Mouse (Mus musculus): ENCODE data around the gene Zfp446. TPM values are rescaled to one million over a fixed set of nuclear protein-coding genes. Genes with fewer than 3 reads are reported as not detected.
A peak's percentile ranks its signal among the peaks of the same experiment; 100 is the strongest.
"Not testable (repeated sequence)": the region's sequence is repeated elsewhere in the genome, so short reads cannot be mapped to it uniquely, and the experiment has no call there.

Gene Zfp446
- 4.3 and 5.5 TPM in 2 replicates for polyA plus RNA-seq (2014; fragmentation: Nextera tagmentation; extraction: Ambion mirVana)

GRCm38 (mm10) chr7:12977682-12978389 is at the start of gene Zfp446:
Gene Zfp446 (plus strand): TSS chr7:12977848.
- no peaks in the 10 kb centered on the region for H3K9me3 ChIP-seq (replicated peaks; ENCODE audit: control insufficient read depth, low read length)
- H3K4me2 ChIP-seq: peak within 1 kb of the TSS; percentile 81
- ATAC-seq (replicated peaks; ENCODE audit: insufficient number of reproducible peaks, low FRiP score, low TSS enrichment): peak; percentile 100
- H3K27me3 ChIP-seq (ENCODE audit: control insufficient read depth, insufficient read depth, low read length): no peaks in the 10 kb centered on the region
- H3K4me1 ChIP-seq (ENCODE audit: control insufficient read depth, insufficient read depth, low read length): peaks cover 8% of the 10 kb centered on the region
- peak within 1 kb of the TSS; percentile 93 for H3K27ac ChIP-seq (ENCODE audit: low read depth, low read length)
- peak within 1 kb of the TSS; percentile 81 for H3K9ac ChIP-seq (ENCODE audit: low read depth, low read length)
- H3K4me3 ChIP-seq (ENCODE audit: low read depth, low read length): peak within 1 kb of the TSS; percentile 66
- WGBS (ENCODE audit: insufficient replicate concordance): under 1% methylated on average over 49 of the region's 49 CpGs
- H3K36me3 ChIP-seq (ENCODE audit: control insufficient read depth, insufficient read depth, low read length): no peaks in the 10 kb centered on the region; the same call in 1 of the 2 replicates

- Histone ChIP-seq H3K27me3 (ENCODE audit: control insufficient read depth, insufficient read depth, low read length) (peaks cover under 1% of the 10 kb centered on the region; the same call in 1 of the 2 replicates), H3K9me3 (replicated peaks; ENCODE audit: control insufficient read depth, low read length) (no peaks in the 10 kb centered on the region), H3K4me2 (no peak overlapping the region), H3K27ac (ENCODE audit: low read depth, low read length) (no peak overlapping the region), H3K36me3 (ENCODE audit: control insufficient read depth, insufficient read depth, low read length) (no peaks in the 10 kb centered on the region), H3K4me3 (ENCODE audit: low read depth, low read length) (no peak overlapping the region), H3K9ac (ENCODE audit: low read depth, low read length) (no peak overlapping the region), H3K4me1 (ENCODE audit: control insufficient read depth, insufficient read depth, low read length) (no peaks in the 10 kb centered on the region)
- 77% methylated on average over 4 of the region's 4 CpGs for WGBS (ENCODE audit: insufficient replicate concordance)
- ATAC-seq (replicated peaks; ENCODE audit: insufficient number of reproducible peaks, low FRiP score, low TSS enrichment): no peak
These were observed 44.0 kb upstream of the Zfp446 start for GRCm38 (mm10) chr7:12933615-12934140.

GRCm38 (mm10) chr7:12934808-12935207 is 42.8 kb upstream of the Zfp446 start:
- Histone ChIP-seq H3K4me1 (ENCODE audit: control insufficient read depth, insufficient read depth, low read length) (no peaks in the 10 kb centered on the region), H3K9ac (ENCODE audit: low read depth, low read length) (no peak overlapping the region), H3K36me3 (ENCODE audit: control insufficient read depth, insufficient read depth, low read length) (no peaks in the 10 kb centered on the region), H3K27me3 (ENCODE audit: control insufficient read depth, insufficient read depth, low read length) (no peaks in the 10 kb centered on the region), H3K4me2 (no peak overlapping the region), H3K27ac (ENCODE audit: low read depth, low read length) (no peak overlapping the region), H3K4me3 (ENCODE audit: low read depth, low read length) (no peak overlapping the region), H3K9me3 (replicated peaks; ENCODE audit: control insufficient read depth, low read length) (no peaks in the 10 kb centered on the region)
- no peak for ATAC-seq (replicated peaks; ENCODE audit: insufficient number of reproducible peaks, low FRiP score, low TSS enrichment)
- 57% methylated on average over 3 of the region's 3 CpGs for WGBS (ENCODE audit: insufficient replicate concordance)

GRCm38 (mm10) chr7:12937254-12937803 is 40.3 kb upstream of the Zfp446 start:
- H3K9me3 ChIP-seq (replicated peaks; ENCODE audit: control insufficient read depth, low read length); ATAC-seq (replicated peaks; ENCODE audit: insufficient number of reproducible peaks, low FRiP score, low TSS enrichment); H3K4me2 ChIP-seq; H3K9ac ChIP-seq (ENCODE audit: low read depth, low read length); H3K4me3 ChIP-seq (ENCODE audit: low read depth, low read length); H3K27me3 ChIP-seq (ENCODE audit: control insufficient read depth, insufficient read depth, low read length); H3K27ac ChIP-seq (ENCODE audit: low read depth, low read length); H3K4me1 ChIP-seq (ENCODE audit: control insufficient read depth, insufficient read depth, low read length); H3K36me3 ChIP-seq (ENCODE audit: control insufficient read depth, insufficient read depth, low read length): not testable (repeated sequence)
- WGBS (ENCODE audit: insufficient replicate concordance): 74% methylated on average over 4 of the region's 4 CpGs

GRCm38 (mm10) chr7:12940599-12940998 is 37.0 kb upstream of the Zfp446 start:
- Histone ChIP-seq H3K4me2 (no peak overlapping the region), H3K4me1 (ENCODE audit: control insufficient read depth, insufficient read depth, low read length) (no peaks in the 10 kb centered on the region), H3K27ac (ENCODE audit: low read depth, low read length) (no peak overlapping the region), H3K4me3 (ENCODE audit: low read depth, low read length) (no peak overlapping the region), H3K9me3 (replicated peaks; ENCODE audit: control insufficient read depth, low read length) (no peaks in the 10 kb centered on the region), H3K27me3 (ENCODE audit: control insufficient read depth, insufficient read depth, low read length) (no peaks in the 10 kb centered on the region), H3K9ac (ENCODE audit: low read depth, low read length) (no peak overlapping the region), H3K36me3 (ENCODE audit: control insufficient read depth, insufficient read depth, low read length) (no peaks in the 10 kb centered on the region)
- no peak for ATAC-seq (replicated peaks; ENCODE audit: insufficient number of reproducible peaks, low FRiP score, low TSS enrichment)
- WGBS (ENCODE audit: insufficient replicate concordance): 82% methylated on average over 4 of the region's 4 CpGs

- H3K4me2 ChIP-seq: no peak overlapping the region
- H3K9me3 ChIP-seq (replicated peaks; ENCODE audit: control insufficient read depth, low read length): no peaks in the 10 kb centered on the region
- H3K27me3 ChIP-seq (ENCODE audit: control insufficient read depth, insufficient read depth, low read length): no peaks in the 10 kb centered on the region
- no peak overlapping the region for H3K27ac ChIP-seq (ENCODE audit: low read depth, low read length)
- ATAC-seq (replicated peaks; ENCODE audit: insufficient number of reproducible peaks, low FRiP score, low TSS enrichment): no peak
- H3K4me1 ChIP-seq (ENCODE audit: control insufficient read depth, insufficient read depth, low read length): no peaks in the 10 kb centered on the region
- H3K9ac ChIP-seq (ENCODE audit: low read depth, low read length): no peak overlapping the region
- no peak overlapping the region for H3K4me3 ChIP-seq (ENCODE audit: low read depth, low read length)
- no peaks in the 10 kb centered on the region for H3K36me3 ChIP-seq (ENCODE audit: control insufficient read depth, insufficient read depth, low read length)
These were observed 34.2 kb upstream of the Zfp446 start for GRCm38 (mm10) chr7:12943488-12943887.

GRCm38 (mm10) chr7:12949032-12949871 is 28.4 kb upstream of the Zfp446 start:
- peak overlapping the region; percentile 68 for H3K4me2 ChIP-seq
- 11% methylated on average over 35 of the region's 35 CpGs for WGBS (ENCODE audit: insufficient replicate concordance)

GRCm38 (mm10) chr7:12949872-12950229 is 27.8 kb upstream of the Zfp446 start:
- ATAC-seq (replicated peaks; ENCODE audit: insufficient number of reproducible peaks, low FRiP score, low TSS enrichment): peak; percentile 53
- Histone ChIP-seq H3K27ac (ENCODE audit: low read depth, low read length) (peak overlapping the region; percentile 61), H3K4me1 (ENCODE audit: control insufficient read depth, insufficient read depth, low read length) (0 out of 2 replicates have a peak, but pooled peaks cover 3% of the 10 kb centered on the region), H3K4me3 (ENCODE audit: low read depth, low read length) (peak overlapping the region; percentile 40), H3K4me2 (peak overlapping the region; percentile 68), H3K9ac (ENCODE audit: low read depth, low read length) (peak overlapping the region; percentile 44), H3K9me3 (replicated peaks; ENCODE audit: control insufficient read depth, low read length) (no peaks in the 10 kb centered on the region), H3K27me3 (ENCODE audit: control insufficient read depth, insufficient read depth, low read length) (no peaks in the 10 kb centered on the region), H3K36me3 (ENCODE audit: control insufficient read depth, insufficient read depth, low read length) (no peaks in the 10 kb centered on the region)
- WGBS (ENCODE audit: insufficient replicate concordance): 5% methylated on average over 16 of the region's 16 CpGs

More at GRCm38 (mm10) chr7:12949032-12949871, 28.4 kb upstream of the Zfp446 start:
- Histone ChIP-seq H3K9me3 (replicated peaks; ENCODE audit: control insufficient read depth, low read length) (no peaks in the 10 kb centered on the region), H3K27me3 (ENCODE audit: control insufficient read depth, insufficient read depth, low read length) (no peaks in the 10 kb centered on the region), H3K36me3 (ENCODE audit: control insufficient read depth, insufficient read depth, low read length) (no peaks in the 10 kb centered on the region), H3K9ac (ENCODE audit: low read depth, low read length) (peak overlapping the region; percentile 44), H3K27ac (ENCODE audit: low read depth, low read length) (peak overlapping the region; percentile 61), H3K4me1 (ENCODE audit: control insufficient read depth, insufficient read depth, low read length) (0 out of 2 replicates have a peak, but pooled peaks cover 3% of the 10 kb centered on the region), H3K4me3 (ENCODE audit: low read depth, low read length) (peak overlapping the region; percentile 40)
- ATAC-seq (replicated peaks; ENCODE audit: insufficient number of reproducible peaks, low FRiP score, low TSS enrichment): peak; percentile 95
